Mouse (Mus musculus) midbrain, embryonic 14.5 days (tissue): ENCODE measurements around the gene Selenov. TPM values are rescaled to one million over a fixed set of nuclear protein-coding genes. Genes with fewer than 3 reads are reported as not detected.
A peak's percentile ranks its signal among the peaks of the same experiment; 100 is the strongest.

Experiments
- ATAC-seq: fragments of 200-750 bp; cut with Nextera tagmentation; 2 replicates; pipeline ENCODE4 v1.8.0; 2017; ENCODE audit warnings: moderate number of reproducible peaks, moderate library complexity; ENCODE audit not compliant: low FRiP score, low TSS enrichment
- DNase-seq: peaks from one replicate; pipeline ENCODE4 v3.0.0-alpha.2; 2015
- H3K27ac ChIP-seq: fragments of 300-500 bp; sonication (generic); replicated peaks from 2 replicates; pipeline ENCODE4 v1.5.1; 2014; ENCODE audit warnings: mild to moderate bottlenecking, low read depth, low read length, moderate library complexity
- H3K27me3 ChIP-seq: fragments of 300-500 bp; sonication (generic); 2 replicates; pipeline ENCODE4 v1.6.1; 2014; ENCODE audit warnings: low read length, control low read depth, mixed read lengths; ENCODE audit not compliant: control insufficient read depth, insufficient read depth
- H3K36me3 ChIP-seq: fragments of 300-500 bp; sonication (generic); 2 replicates; pipeline ENCODE4 v1.6.1; 2014; ENCODE audit warnings: low read length, control low read depth; ENCODE audit not compliant: control insufficient read depth, insufficient read depth
- H3K4me1 ChIP-seq: fragments of 300-500 bp; sonication (generic); 2 replicates; pipeline ENCODE4 v1.6.1; 2014; ENCODE audit warnings: mild to moderate bottlenecking, antibody characterized with exemption, low read length, control low read depth; ENCODE audit not compliant: control insufficient read depth, insufficient read depth
- H3K4me2 ChIP-seq: fragments of 300-500 bp; sonication (generic); 2 replicates; pipeline ENCODE4 v1.6.1; 2014; ENCODE audit warnings: mild to moderate bottlenecking, low read length, moderate library complexity
- H3K4me3 ChIP-seq: fragments of 300-500 bp; sonication (generic); replicated peaks from 2 replicates; pipeline ENCODE4 v1.5.1; 2014; ENCODE audit warnings: low read depth, low read length
- H3K9ac ChIP-seq: fragments of 300-500 bp; sonication (generic); replicated peaks from 2 replicates; pipeline ENCODE4 v1.6.1; 2014; ENCODE audit warnings: mild to moderate bottlenecking, low read length, moderate library complexity
- H3K9me3 ChIP-seq: fragments of 300-500 bp; sonication (generic); 2 replicates; pipeline ENCODE4 v1.6.1; 2016; ENCODE audit warnings: low read length, control low read depth, mixed read lengths; ENCODE audit not compliant: control insufficient read depth
- WGBS: fragments of 180-500 bp; shearing (Covaris S2); extraction: QIAGEN DNeasy Blood & Tissue Kit; methylation state at CpG from one replicate; pipeline ENCODE4 v1.1.7; 2014; 5-methylcytosine and 5-hydroxymethylcytosine counted together
- polyA plus RNA-seq: library from polyadenylated mRNA; unstranded; fragments of >200 nt; fragmentation: Nextera tagmentation; extraction: Ambion mirVana; gene quantifications from 2 replicates; pipeline ENCODE4 v1.2.1, GENCODE M21; 2014

The Selenov gene
- polyA plus RNA-seq, 1 experiment from 2014 or later, result 0.28 TPM

GRCm38 (mm10) chr7:28277237-28277614 lies 13.8 kb downstream of the Selenov start:
- no peak for ATAC-seq
- H3K27ac ChIP-seq, result no peak overlapping the region
- no peaks in the 10 kb centered on the region for H3K9me3 ChIP-seq
- H3K27me3 ChIP-seq, result no peaks in the 10 kb centered on the region
- peaks cover 14% of the 10 kb centered on the region for H3K36me3 ChIP-seq
- DNase-seq, result no peak
- peaks cover 19% of the 10 kb centered on the region for H3K4me1 ChIP-seq
- no peak overlapping the region for H3K4me3 ChIP-seq
- WGBS, result 57% methylated on average over 8 of the region's 8 CpGs
- H3K4me2 ChIP-seq, result no peak overlapping the region
- H3K9ac ChIP-seq, result no peak overlapping the region

DNA sequence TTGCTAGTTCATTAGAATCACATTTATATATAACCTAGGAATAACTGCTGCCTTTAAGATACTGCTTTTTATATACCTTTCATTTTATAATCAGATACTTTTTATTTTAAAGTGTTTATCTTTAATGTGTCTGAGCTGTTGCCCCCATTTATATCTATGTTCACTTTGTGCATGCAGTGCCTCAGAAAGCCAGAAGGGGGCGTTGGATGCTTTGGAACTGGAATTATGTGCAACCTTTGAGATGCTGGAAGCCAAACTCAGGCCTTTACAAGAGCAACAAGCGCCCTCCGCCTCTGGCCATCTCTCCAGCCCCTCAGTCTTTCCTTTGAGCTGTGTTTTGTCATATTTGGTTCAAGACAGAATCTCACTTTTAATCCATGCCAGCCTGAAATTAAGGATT lies 19.2 kb downstream of the Selenov start:
- Histone ChIP-seq H3K4me1 (peaks cover 9% of the 10 kb centered on the region; the same call in 1 of the 2 replicates), H3K4me2 (no peak overlapping the region), H3K36me3 (peaks cover 14% of the 10 kb centered on the region), H3K27me3 (no peaks in the 10 kb centered on the region), H3K27ac (no peak overlapping the region), H3K4me3 (no peak overlapping the region), H3K9ac (no peak overlapping the region), H3K9me3 (no peaks in the 10 kb centered on the region)
- ATAC-seq (no peak), DNase-seq (no peak)
- WGBS, result 69% methylated on average over 3 of the region's 3 CpGs

DNA sequence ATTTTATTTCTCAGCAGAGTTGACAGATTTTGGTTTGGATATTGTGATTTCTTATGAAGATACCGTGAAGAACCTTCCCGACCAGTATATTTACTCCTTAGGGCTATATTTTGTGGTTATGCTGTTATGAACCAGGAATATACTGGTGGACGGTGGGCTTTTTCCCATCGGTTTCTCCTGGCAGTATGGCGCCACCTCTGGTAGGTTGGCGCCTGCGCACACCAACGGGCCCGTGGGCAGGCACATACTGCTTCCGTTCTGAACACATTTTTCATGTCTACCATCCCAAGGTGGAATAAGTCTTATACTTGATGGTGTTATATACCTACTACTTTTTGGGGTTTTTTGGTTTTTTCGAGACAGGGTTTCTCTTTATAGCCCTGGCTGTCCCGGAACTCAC lies 21.6 kb downstream of the Selenov start:
- peaks cover 12% of the 10 kb centered on the region for H3K36me3 ChIP-seq
- no peak overlapping the region for H3K27ac ChIP-seq
- WGBS, result 96% methylated on average over 12 of the region's 12 CpGs
- ATAC-seq (no peak), DNase-seq (no peak)
- peak overlapping the region; percentile 92 for H3K4me2 ChIP-seq
- H3K4me1 ChIP-seq, result peaks cover 9% of the 10 kb centered on the region; the same call in 1 of the 2 replicates
- no peaks in the 10 kb centered on the region for H3K27me3 ChIP-seq
- H3K4me3 ChIP-seq, result no peak overlapping the region
- no peak overlapping the region for H3K9ac ChIP-seq
- H3K9me3 ChIP-seq, result no peaks in the 10 kb centered on the region

DNA sequence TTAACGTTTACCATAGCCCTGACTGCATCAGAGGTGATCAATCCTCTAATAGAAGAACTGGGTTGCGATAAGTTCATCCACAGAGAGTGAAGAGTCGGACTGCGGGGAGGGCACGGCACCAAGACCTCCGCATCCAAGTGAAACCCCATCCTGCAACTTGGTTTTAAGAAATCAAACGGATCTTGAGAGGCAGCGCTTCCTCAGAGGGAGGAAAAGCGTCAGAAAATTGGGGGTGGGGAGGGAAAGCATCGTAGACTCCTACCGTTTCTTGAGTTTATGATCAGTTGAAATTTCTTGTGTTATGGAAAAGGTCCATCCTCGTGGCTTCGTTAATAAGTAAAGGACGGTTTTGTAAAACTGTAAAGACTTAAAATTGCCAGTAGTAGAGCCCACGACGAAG lies 22.4 kb downstream of the Selenov start:
- DNase-seq, result no peak
- no peak for ATAC-seq
- H3K4me3 ChIP-seq, result peak overlapping the region; percentile 82
- H3K27ac ChIP-seq, result peak overlapping the region; percentile 93
- peaks cover 12% of the 10 kb centered on the region for H3K36me3 ChIP-seq
- 28% methylated on average over 16 of the region's 16 CpGs for WGBS
- H3K27me3 ChIP-seq, result no peaks in the 10 kb centered on the region
- H3K9me3 ChIP-seq, result no peaks in the 10 kb centered on the region
- peaks cover 9% of the 10 kb centered on the region; the same call in 1 of the 2 replicates for H3K4me1 ChIP-seq
- peak overlapping the region; percentile 92 for H3K4me2 ChIP-seq
- H3K9ac ChIP-seq, result peak overlapping the region; percentile 97

GRCm38 (mm10) chr7:28268042-28268531 lies 22.9 kb downstream of the Selenov start:
- Histone ChIP-seq H3K9me3 (no peaks in the 10 kb centered on the region), H3K4me3 (peak overlapping the region; percentile 82), H3K27me3 (no peaks in the 10 kb centered on the region), H3K4me1 (peaks cover 9% of the 10 kb centered on the region; the same call in 1 of the 2 replicates), H3K27ac (peak overlapping the region; percentile 93), H3K36me3 (peaks cover 9% of the 10 kb centered on the region), H3K4me2 (peak overlapping the region; percentile 92), H3K9ac (peak overlapping the region; percentile 97)
- DNase-seq (peak; percentile 71), ATAC-seq (peak; percentile 77)
- under 1% methylated on average over 53 of the region's 62 CpGs for WGBS

DNA sequence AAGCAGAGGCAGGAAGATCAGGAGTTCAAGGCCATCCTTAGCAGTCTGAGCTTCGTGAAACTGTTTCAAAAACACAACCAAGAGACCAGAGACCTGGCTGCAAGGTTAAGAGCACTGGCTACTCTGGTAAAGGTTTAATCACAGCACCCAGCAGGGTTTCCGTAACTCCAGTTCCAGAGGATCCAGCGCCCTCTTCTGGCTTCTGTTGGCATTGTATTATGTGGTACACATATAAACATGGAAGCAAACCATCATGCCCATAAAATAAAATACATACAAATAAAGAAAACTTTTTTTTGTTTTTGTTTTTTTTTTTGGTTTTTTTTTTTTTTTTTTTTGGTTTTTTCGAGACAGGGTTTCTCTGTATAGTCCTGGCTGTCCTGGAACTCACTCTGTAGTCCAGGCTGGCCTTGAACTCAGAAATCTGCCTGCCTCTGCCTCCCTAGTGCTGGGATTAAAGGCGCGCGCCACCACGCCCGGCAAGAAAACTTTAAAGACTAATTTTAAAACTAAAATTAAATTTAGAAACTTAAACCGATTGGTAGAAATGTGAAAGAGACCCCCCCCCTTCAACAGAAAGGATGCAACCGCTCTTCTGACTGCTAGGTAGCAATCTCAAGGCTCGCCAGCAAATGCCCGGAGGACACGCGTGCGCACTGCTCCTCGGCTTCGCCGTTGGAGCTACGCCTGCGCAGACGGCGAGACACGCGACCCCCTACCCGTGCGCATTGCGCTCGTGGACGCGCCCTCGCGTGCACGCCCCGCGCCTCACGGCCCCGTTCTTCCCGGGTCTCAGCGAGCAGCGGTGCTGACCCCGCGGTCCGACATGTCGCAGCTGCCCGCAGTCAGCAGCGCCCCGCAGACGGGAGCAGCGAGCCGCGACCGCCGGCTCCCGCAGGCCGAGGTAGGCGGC lies 23.6 kb downstream of the Selenov start, which contains the start of gene Eid2:
Eid2 (plus strand) TSS at position 753 of the 913 bp plus-strand sequence.
- 7% methylated on average over 57 of the region's 57 CpGs for WGBS
- peak; percentile 93 for ATAC-seq

DNA sequence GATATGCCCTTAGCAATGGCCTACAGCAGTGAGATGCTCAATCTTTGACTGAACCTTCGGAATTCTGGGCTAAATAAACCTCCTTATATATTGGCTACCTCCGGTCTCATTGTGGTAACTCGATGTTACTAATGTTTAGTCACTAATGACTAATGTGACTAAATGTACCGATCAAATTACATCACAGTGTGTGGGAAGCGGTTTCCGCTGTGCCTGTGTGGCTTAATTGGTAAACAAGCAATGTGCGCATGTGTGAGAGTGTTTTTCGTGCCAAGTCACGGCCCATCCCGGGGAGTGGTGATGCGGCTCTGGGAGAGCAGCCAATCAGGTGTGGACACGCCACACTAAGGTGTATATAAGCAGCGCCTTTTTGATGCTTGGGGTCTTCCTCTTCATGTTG lies 25.6 kb downstream of the Selenov start:
- no peaks in the 10 kb centered on the region for H3K36me3 ChIP-seq
- no peak overlapping the region for H3K4me2 ChIP-seq
- H3K27ac ChIP-seq, result no peak overlapping the region
- WGBS, result 92% methylated on average over 13 of the region's 13 CpGs
- H3K27me3 ChIP-seq, result no peaks in the 10 kb centered on the region
- DNase-seq (no peak), ATAC-seq (no peak)
- H3K9ac ChIP-seq, result no peak overlapping the region
- no peaks in the 10 kb centered on the region for H3K9me3 ChIP-seq
- H3K4me1 ChIP-seq, result peaks cover 9% of the 10 kb centered on the region; the same call in 1 of the 2 replicates
- no peak overlapping the region for H3K4me3 ChIP-seq

More for the DNA sequence above, 23.6 kb downstream of the Selenov start, which contains the start of gene Eid2:
- peak; percentile 98 for DNase-seq
- peak within 1 kb of the TSS; percentile 97 for H3K9ac ChIP-seq
- peak within 1 kb of the TSS; percentile 82 for H3K4me3 ChIP-seq
- no peaks in the 10 kb centered on the region for H3K27me3 ChIP-seq
- peaks cover 9% of the 10 kb centered on the region; the same call in 1 of the 2 replicates for H3K4me1 ChIP-seq
- peaks cover 2% of the 10 kb centered on the region for H3K36me3 ChIP-seq
- peak within 1 kb of the TSS; percentile 92 for H3K4me2 ChIP-seq
- H3K27ac ChIP-seq, result peak within 1 kb of the TSS; percentile 93
- no peaks in the 10 kb centered on the region for H3K9me3 ChIP-seq

GRCm38 (mm10) chr7:28263786-28264185 lies 27.2 kb downstream of the Selenov start:
- Histone ChIP-seq H3K27me3 (no peaks in the 10 kb centered on the region), H3K9me3 (no peaks in the 10 kb centered on the region), H3K9ac (no peak overlapping the region), H3K36me3 (no peaks in the 10 kb centered on the region), H3K4me1 (peaks cover 4% of the 10 kb centered on the region; the same call in 1 of the 2 replicates), H3K4me3 (no peak overlapping the region), H3K4me2 (no peak overlapping the region), H3K27ac (no peak overlapping the region)
- DNase-seq (peak; percentile 74), ATAC-seq (no peak)
- 5% methylated on average over 15 of the region's 15 CpGs for WGBS
